Mouse (Mus musculus): ENCODE measurements around the gene Dgki. TPM values are rescaled to one million over a fixed set of nuclear protein-coding genes. Genes with fewer than 3 reads are reported as not detected.

Dgki gene
- polyA plus RNA-seq, 1 experiment from 2014 or later = 4.0 TPM

DNA sequence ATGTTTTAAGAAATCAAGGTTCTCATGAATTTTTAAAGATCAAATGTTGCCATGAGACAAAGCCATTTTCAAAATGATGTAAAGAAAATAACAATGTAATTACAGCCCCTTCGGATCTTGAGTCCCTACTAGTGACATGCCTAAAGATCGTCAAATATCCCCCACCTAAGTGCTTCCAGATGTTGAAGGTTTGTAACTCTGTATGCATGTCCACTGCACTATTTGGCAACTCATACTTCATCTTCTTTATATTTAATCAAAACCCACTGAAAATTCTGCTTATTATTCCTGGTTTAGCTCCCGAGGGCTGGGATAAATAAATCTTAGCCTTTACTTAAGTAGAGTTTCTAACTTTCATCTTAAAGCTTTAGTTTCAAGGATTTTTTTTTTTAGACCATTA is 458.3 kb downstream of the Dgki start:
- no peak overlapping the region for H3K27ac ChIP-seq
- no peak overlapping the region for H3K4me3 ChIP-seq (replicated peaks)
- no peak for ATAC-seq (ENCODE audit: low FRiP score)
- no peak overlapping the region for H3K9ac ChIP-seq
- H3K27me3 ChIP-seq = no peaks in the 10 kb centered on the region
- H3K4me1 ChIP-seq = no peaks in the 10 kb centered on the region
- H3K9me3 ChIP-seq = no peaks in the 10 kb centered on the region
- H3K4me2 ChIP-seq = no peak overlapping the region
- no peaks in the 10 kb centered on the region for H3K36me3 ChIP-seq (replicated peaks)
- 73% methylated on average over 3 of the region's 3 CpGs for WGBS

DNA sequence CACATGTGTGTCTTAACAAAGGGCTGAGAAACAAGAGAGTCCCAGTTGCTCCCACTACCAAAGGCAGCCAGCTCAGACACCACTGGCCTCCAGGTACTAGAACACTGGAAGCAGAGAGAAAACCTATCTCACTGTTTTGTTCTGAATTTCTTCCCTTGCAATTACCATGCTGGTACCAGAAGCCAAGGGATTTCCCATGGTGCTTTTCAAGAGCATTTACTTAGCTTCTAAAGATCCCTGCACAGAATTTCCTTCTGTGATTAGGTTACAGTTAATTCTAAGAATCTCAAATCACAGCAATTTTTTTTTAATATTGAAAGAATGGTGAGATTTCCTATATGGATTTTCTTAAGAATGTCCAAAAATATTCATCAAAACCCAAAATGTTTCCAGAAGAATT is 458.8 kb downstream of the Dgki start:
- Histone ChIP-seq H3K4me1 (peaks cover 5% of the 10 kb centered on the region; the same call in 1 of the 2 replicates), H3K9ac (no peak overlapping the region), H3K4me3 (replicated peaks) (no peak overlapping the region), H3K27ac (no peak overlapping the region), H3K27me3 (no peaks in the 10 kb centered on the region), H3K4me2 (no peak overlapping the region), H3K9me3 (no peaks in the 10 kb centered on the region), H3K36me3 (replicated peaks) (no peaks in the 10 kb centered on the region)
- ATAC-seq (ENCODE audit: low FRiP score) = no peak

DNA sequence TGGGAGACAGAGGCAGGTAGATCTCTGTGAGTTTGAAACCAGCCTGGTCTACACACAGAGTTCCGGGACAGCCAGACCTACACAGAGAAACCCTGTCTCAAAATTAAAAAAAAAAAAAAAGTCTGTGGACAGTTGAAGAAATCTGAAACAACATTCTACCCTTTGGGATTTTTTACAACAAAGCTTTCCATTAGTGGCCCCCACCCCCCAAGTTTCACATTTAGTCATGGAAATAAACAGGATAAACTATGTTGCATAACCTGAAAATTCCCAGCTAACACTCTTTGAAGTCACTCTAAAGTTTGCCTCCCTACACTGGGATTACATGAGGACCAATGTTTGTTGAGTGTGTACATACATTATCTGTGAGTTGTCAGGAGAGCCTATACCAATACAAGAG is 461.2 kb downstream of the Dgki start:
- H3K9ac ChIP-seq = no peak overlapping the region
- WGBS = 96% methylated on average over 1 of the region's 1 CpGs

DNA sequence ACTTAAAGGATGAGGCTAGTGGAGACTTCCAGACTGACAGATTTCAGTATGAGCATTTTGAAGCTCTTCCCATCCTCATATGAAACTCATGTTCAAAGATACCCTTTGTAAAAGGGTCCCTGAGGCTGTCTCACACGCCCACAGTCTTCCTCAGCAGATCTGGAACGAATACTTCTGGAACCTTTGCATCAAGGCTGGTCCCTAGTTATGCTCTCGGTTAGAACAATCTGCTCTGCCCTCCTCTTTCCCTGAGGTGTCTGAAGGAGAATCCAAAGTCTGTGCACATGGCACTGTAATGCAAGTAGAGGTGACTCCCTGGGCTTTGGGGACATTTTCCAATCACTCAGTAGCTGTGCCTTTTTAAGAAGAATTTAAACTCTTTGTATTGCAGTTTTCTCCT is 464.6 kb downstream of the Dgki start:
- Histone ChIP-seq H3K9me3 (no peaks in the 10 kb centered on the region), H3K27ac (no peak overlapping the region), H3K9ac (no peak overlapping the region), H3K4me3 (replicated peaks) (no peak overlapping the region), H3K27me3 (no peaks in the 10 kb centered on the region), H3K4me1 (peaks cover 5% of the 10 kb centered on the region; the same call in 1 of the 2 replicates), H3K4me2 (no peak overlapping the region), H3K36me3 (replicated peaks) (no peaks in the 10 kb centered on the region)
- ATAC-seq (ENCODE audit: low FRiP score) = no peak
- 83% methylated on average over 3 of the region's 3 CpGs for WGBS

More for the DNA sequence above, 461.2 kb downstream of the Dgki start:
- H3K9me3 ChIP-seq = no peaks in the 10 kb centered on the region
- no peak overlapping the region for H3K27ac ChIP-seq
- H3K4me3 ChIP-seq (replicated peaks) = no peak overlapping the region
- peaks cover 5% of the 10 kb centered on the region; the same call in 1 of the 2 replicates for H3K4me1 ChIP-seq
- no peak for ATAC-seq (ENCODE audit: low FRiP score)
- H3K36me3 ChIP-seq (replicated peaks) = no peaks in the 10 kb centered on the region
- H3K4me2 ChIP-seq = no peak overlapping the region
- H3K27me3 ChIP-seq = no peaks in the 10 kb centered on the region

DNA sequence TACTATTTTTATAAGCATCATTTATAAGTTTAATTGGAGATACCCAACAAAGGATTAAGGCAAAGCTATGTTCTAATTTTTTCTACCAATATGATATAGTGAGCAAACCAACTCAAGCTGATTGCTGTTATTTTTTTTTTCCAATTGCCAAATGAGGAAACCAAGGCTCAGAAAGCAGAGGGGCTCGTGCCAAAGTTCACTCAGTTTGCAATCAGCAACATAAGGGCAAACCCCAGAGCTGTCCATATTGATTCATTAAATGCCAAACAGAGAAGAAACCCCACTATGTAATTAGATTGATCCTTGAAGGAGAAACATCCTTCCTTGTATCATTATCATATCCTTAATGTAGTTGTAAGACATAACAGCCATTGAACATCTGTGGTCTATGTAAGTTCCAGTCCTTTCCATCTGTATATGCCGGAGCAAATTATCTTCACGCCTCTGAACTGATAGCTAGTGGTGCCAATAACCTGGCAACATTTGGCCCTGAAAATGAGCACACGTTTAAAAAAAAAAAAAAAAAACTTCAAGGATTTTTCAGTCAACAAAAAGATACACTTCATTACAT is 465.2 kb downstream of the Dgki start:
- no peak for ATAC-seq (ENCODE audit: low FRiP score)
- peaks cover 5% of the 10 kb centered on the region; the same call in 1 of the 2 replicates for H3K4me1 ChIP-seq
- no peaks in the 10 kb centered on the region for H3K27me3 ChIP-seq
- no peak overlapping the region for H3K4me2 ChIP-seq
- H3K9ac ChIP-seq = no peak overlapping the region
- no peaks in the 10 kb centered on the region for H3K9me3 ChIP-seq
- 80% methylated on average over 4 of the region's 4 CpGs for WGBS
- no peaks in the 10 kb centered on the region for H3K36me3 ChIP-seq (replicated peaks)
- H3K4me3 ChIP-seq (replicated peaks) = no peak overlapping the region
- H3K27ac ChIP-seq = no peak overlapping the region

DNA sequence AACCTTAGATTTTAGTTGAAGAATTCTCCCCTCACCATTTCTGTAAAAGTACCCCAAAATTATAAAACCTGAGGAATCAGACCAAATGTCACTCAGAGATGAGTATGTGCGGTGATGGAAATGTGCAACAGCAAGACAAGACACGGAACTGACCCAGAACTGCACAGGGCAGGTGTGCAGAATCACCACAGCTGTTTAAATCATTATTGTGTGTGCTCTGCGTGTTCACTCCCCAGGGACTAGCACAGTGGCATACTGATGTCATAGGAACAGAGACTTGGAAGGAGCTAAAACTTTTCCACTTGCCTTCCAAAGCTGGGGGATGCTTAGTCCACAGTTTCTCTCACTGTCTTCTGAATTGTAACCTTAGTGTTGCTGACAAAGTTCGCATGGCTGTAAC is 467.3 kb downstream of the Dgki start:
- no peak overlapping the region for H3K27ac ChIP-seq
- H3K9ac ChIP-seq = no peak overlapping the region
- no peak overlapping the region for H3K4me3 ChIP-seq (replicated peaks)
- WGBS = 86% methylated on average over 4 of the region's 4 CpGs
- no peaks in the 10 kb centered on the region for H3K27me3 ChIP-seq
- no peak for ATAC-seq (ENCODE audit: low FRiP score)
- H3K9me3 ChIP-seq = no peaks in the 10 kb centered on the region
- no peaks in the 10 kb centered on the region for H3K36me3 ChIP-seq (replicated peaks)
- H3K4me1 ChIP-seq = peaks cover 5% of the 10 kb centered on the region; the same call in 1 of the 2 replicates
- H3K4me2 ChIP-seq = no peak overlapping the region

DNA sequence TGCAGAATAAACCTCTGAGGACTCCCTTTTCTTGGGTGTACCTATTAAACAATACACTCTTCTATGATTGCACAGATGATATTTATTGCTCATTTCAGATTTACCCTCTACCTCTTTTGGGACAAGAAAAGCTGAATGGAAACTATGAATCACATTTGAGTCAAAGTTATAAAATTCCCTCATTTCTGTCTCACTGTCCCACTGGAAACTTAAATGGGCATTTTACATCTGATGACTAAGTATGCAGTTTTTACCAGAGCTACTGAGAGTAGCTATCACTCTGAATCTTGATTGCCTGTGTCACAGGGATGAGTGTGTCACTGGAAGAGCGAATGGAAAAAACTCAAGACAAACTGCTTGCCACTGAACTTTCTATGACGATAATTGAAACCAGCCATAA is 467.8 kb downstream of the Dgki start:
- 87% methylated on average over 2 of the region's 2 CpGs for WGBS
- no peak overlapping the region for H3K27ac ChIP-seq
- no peak for ATAC-seq (ENCODE audit: low FRiP score)
- H3K4me1 ChIP-seq = peaks cover 5% of the 10 kb centered on the region; the same call in 1 of the 2 replicates
- H3K27me3 ChIP-seq = no peaks in the 10 kb centered on the region
- H3K9me3 ChIP-seq = no peaks in the 10 kb centered on the region
- H3K4me3 ChIP-seq (replicated peaks) = no peak overlapping the region
- H3K9ac ChIP-seq = no peak overlapping the region
- H3K36me3 ChIP-seq (replicated peaks) = no peaks in the 10 kb centered on the region
- no peak overlapping the region for H3K4me2 ChIP-seq

DNA sequence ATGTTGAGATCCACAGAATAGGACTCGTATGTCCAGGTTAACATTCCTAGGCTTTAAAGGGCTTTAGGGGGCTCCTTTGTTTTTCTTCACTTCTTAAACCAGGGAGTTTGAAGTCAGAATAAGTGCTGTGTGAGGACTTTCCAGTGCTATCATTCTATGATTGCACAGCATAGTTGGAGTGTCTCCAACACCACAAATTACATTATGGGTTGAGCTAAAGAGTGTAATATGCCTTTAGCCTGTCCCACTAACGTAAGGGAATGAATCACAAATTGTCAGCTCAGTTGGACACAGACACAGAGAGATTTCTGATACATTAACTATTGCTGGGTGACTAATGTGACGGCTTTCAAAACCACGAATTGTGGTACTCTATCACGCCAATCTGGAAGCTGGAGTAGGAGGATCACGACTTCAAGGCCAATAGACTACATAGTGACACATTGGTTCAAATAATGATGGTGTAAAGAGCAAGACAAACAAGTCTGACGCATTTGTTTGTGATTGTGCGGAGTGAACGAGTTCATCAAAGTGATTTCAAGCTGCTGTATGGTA is 469.5 kb downstream of the Dgki start:
- no peak overlapping the region for H3K27ac ChIP-seq
- no peak overlapping the region for H3K9ac ChIP-seq
- H3K4me1 ChIP-seq = no peaks in the 10 kb centered on the region
- H3K9me3 ChIP-seq = no peaks in the 10 kb centered on the region
- no peak for ATAC-seq (ENCODE audit: low FRiP score)
- 84% methylated on average over 9 of the region's 9 CpGs for WGBS
- H3K4me2 ChIP-seq = no peak overlapping the region
- no peaks in the 10 kb centered on the region for H3K27me3 ChIP-seq
- no peaks in the 10 kb centered on the region for H3K36me3 ChIP-seq (replicated peaks)
- no peak overlapping the region for H3K4me3 ChIP-seq (replicated peaks)

DNA sequence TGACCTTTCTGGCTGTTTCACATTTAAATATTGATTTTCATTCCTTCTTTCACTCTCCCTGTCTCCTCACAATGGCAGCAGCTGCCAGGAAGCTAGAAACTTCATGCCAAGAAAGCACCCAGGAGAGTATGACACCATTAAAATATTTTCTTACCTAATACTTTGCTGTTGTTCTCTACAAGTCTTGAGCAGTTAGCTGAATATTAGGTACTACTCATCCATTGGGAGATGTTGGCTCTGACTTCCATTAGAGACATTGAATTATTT is 480.3 kb downstream of the Dgki start:
- ATAC-seq (ENCODE audit: low FRiP score) = no peak

DNA sequence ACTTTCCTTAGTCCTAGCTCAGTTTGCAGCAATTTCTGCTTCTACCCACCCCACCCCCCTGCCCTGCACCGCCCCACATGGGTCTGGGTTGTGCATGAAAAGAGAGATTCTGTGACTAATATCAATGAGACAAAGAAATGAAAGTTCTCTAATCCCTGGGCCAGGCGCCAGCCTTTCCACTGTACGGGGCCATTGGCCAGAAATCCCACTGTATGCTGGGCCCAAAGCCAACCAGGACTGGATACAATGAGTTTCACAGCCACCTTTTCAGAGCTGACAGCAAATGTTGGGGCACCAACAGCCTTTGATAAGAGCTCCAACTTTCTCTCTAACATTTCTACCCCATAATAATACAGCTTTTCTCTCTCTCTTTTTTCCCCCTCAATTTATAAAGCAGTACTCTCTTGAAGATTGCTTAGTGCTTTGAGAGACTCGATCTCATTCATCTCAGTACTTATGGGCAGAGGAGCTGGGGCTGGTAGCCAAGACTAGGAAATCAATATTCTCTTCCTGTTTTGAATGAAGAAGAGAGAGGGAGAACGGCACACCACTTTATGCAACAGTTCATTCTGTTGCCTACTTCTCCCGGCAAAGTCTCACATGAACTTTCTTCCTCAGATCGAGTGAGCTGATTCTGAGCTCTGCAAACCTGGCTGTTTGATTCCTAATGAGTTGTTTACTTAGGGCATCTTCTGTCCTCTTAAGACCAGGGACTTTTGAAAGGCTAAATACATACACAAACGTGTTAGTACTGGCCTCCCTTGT is 480.8 kb downstream of the Dgki start:
- Histone ChIP-seq H3K27me3 (no peaks in the 10 kb centered on the region), H3K36me3 (replicated peaks) (no peaks in the 10 kb centered on the region), H3K4me3 (replicated peaks) (no peak overlapping the region), H3K9me3 (no peaks in the 10 kb centered on the region), H3K4me2 (peak overlapping the region; percentile 11; the same call in 1 of the 2 replicates), H3K4me1 (peaks cover 19% of the 10 kb centered on the region), H3K9ac (no peak overlapping the region), H3K27ac (peak overlapping the region; percentile 83)
- ATAC-seq (ENCODE audit: low FRiP score) = peak; percentile 97
- WGBS = 27% methylated on average over 8 of the region's 8 CpGs

More for the DNA sequence above, 480.3 kb downstream of the Dgki start:
- H3K4me1 ChIP-seq = peaks cover 19% of the 10 kb centered on the region
- H3K9ac ChIP-seq = no peak overlapping the region
- H3K4me3 ChIP-seq (replicated peaks) = no peak overlapping the region
- peak overlapping the region; percentile 11; the same call in 1 of the 2 replicates for H3K4me2 ChIP-seq
- no peaks in the 10 kb centered on the region for H3K36me3 ChIP-seq (replicated peaks)
- no peaks in the 10 kb centered on the region for H3K9me3 ChIP-seq
- H3K27ac ChIP-seq = peak overlapping the region; percentile 83
- H3K27me3 ChIP-seq = no peaks in the 10 kb centered on the region

DNA sequence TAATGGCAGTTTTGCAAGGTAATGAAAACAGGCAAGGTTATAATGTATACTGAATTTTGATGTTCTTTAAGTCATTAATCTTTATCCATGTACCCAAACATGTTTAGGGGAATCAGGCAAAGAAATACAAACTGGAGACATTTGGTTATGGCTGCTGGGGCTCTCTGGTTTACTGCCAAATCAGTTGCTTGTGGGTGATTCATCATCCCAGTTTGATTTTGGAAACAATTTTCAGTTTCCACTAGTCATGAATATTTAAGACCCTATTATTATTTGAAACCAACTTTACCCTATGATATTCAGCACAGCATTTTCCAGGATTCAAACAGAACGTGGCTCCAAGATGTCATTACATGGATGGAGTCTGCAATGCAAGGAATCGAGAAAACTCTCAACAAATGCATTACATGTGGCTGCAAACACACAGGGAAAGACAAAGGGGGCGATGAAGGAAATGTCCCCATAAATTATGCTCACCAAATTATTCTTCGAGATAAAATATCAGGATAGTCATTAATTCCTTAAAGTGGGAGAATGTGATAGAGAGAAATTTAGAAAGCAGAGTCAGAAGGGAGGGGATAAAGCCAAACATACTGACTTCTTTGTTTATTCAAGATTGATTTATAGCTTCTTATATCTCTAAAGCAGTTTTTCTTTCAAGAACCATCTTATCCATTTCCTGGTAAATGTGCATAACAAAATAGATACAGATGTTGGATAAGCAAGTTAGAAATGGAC is 481.5 kb downstream of the Dgki start:
- Histone ChIP-seq H3K27me3 (0 out of 2 replicates have a peak, but pooled peaks cover 5% of the 10 kb centered on the region), H3K9me3 (no peaks in the 10 kb centered on the region), H3K4me3 (replicated peaks) (no peak overlapping the region), H3K9ac (no peak overlapping the region), H3K4me2 (no peak overlapping the region), H3K27ac (no peak overlapping the region), H3K4me1 (peaks cover 19% of the 10 kb centered on the region), H3K36me3 (replicated peaks) (no peaks in the 10 kb centered on the region)
- no peak for ATAC-seq (ENCODE audit: low FRiP score)
- 71% methylated on average over 4 of the region's 4 CpGs for WGBS

DNA sequence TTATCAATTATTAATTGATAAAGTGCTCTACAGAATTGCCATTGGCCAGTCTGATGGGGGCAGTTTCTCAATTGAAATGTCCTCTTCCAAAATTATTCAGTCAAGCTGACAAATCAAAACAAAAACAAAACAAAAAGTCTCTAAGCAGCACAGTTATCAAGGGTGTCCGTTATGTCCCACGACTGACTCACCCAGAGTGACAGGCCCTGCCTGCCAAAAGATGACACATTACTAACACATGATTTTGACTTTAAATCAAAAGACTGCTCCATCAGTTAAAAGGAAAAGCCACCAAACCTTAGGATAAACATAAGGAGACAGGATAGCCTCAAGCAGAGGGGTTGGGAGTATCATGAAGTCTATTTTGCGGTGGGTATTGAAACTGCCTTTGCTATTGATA is 483.3 kb downstream of the Dgki start:
- no peak for ATAC-seq (ENCODE audit: low FRiP score)
- H3K4me3 ChIP-seq (replicated peaks) = no peak overlapping the region
- H3K9me3 ChIP-seq = no peaks in the 10 kb centered on the region

More for the DNA sequence above, 483.3 kb downstream of the Dgki start:
- no peaks in the 10 kb centered on the region for H3K36me3 ChIP-seq (replicated peaks)
- H3K9ac ChIP-seq = no peak overlapping the region
- no peak overlapping the region for H3K27ac ChIP-seq
- H3K4me1 ChIP-seq = peaks cover 19% of the 10 kb centered on the region
- H3K27me3 ChIP-seq = peaks cover 12% of the 10 kb centered on the region; the same call in 1 of the 2 replicates
- H3K4me2 ChIP-seq = no peak overlapping the region
- WGBS = 92% methylated on average over 3 of the region's 3 CpGs
